8 mouse cellular contexts compared by ENCODE assay signal in genomic region chr7:6170871-6171270, GRCm38 (mm10). TPM values are rescaled to one million over a fixed set of nuclear protein-coding genes. Genes with fewer than 3 reads are reported as not detected.
DNase-seq lines count a peak whose midpoint lies in the region; ATAC-seq lines count a peak whose summit lies in the region.

No protein-coding gene starts in this region.

- H3K36me3 ChIP-seq in liver, embryonic 12.5 days = peaks cover 3% of the 10 kb centered on the region; the same call in 1 of the 2 replicates

- no peak overlapping the region for H3K9ac ChIP-seq in liver, embryonic 12.5 days

- no peak for DNase-seq in frontal cortex, postnatal 25 days (ENCODE audit: low spot score in 2 of 2)
- peak; percentile 70 for DNase-seq in retina, adult 2 months (ENCODE audit: low read depth, low spot score)
- DNase-seq in retina, embryonic 14.5 days (ENCODE audit: low spot score) = no peak
- DNase-seq in cerebellum, adult 8-10 months = no peak
- no peak for DNase-seq in yolk sac, embryonic 10.5 days (ENCODE audit: low spot score)

- ATAC-seq in frontal cortex, adult (ENCODE audit: low TSS enrichment) = peak; percentile 30; the same call in 1 of the 2 replicates
- no peak for ATAC-seq in liver, embryonic 12.5 days
- ATAC-seq in activated CD4-positive, CD25-positive, alpha-beta regulatory T cell, adult 4 months = no peak

- peak overlapping the region; percentile 80; the same call in 1 of the 2 replicates for H3K27ac ChIP-seq in liver, embryonic 12.5 days

- WGBS in liver, embryonic 12.5 days (ENCODE audit: insufficient replicate concordance) = 58% methylated on average over 6 of the region's 6 CpGs

- H3K4me3 ChIP-seq in liver, embryonic 12.5 days = peak overlapping the region; percentile 74

- no peaks in the 10 kb centered on the region for H3K27me3 ChIP-seq in liver, embryonic 12.5 days (replicated peaks)

- no peaks in the 10 kb centered on the region for H3K9me3 ChIP-seq in liver, embryonic 12.5 days (replicated peaks)

- H3K4me2 ChIP-seq in liver, embryonic 12.5 days = peak overlapping the region; percentile 94

- H3K4me1 ChIP-seq in liver, embryonic 12.5 days = peaks cover 48% of the 10 kb centered on the region

RNA-seq across cellular contexts. Expression of gene Zfp444, which starts 1.2 kb away (rescaled TPM):
- 25.5 and 26.3 TPM in 2 replicates for polyA plus RNA-seq in liver, embryonic 12.5 days (2016; fragmentation: Nextera tagmentation; extraction: Ambion mirVana)
- 1 to 10 TPM; 9.2 to 9.6 TPM for polyA plus RNA-seq in activated CD4-positive, CD25-positive, alpha-beta regulatory T cell, adult 4 months (2017; shearing (Covaris generic))

RNA-seq across cellular contexts. Expression of gene Zfp787, which starts 15.1 kb away (rescaled TPM):
- polyA plus RNA-seq in liver, embryonic 12.5 days (2016; fragmentation: Nextera tagmentation; extraction: Ambion mirVana) = 17.3 and 18.0 TPM in 2 replicates
- 1 to 10 TPM; 4.9 to 9.3 TPM for polyA plus RNA-seq in activated CD4-positive, CD25-positive, alpha-beta regulatory T cell, adult 4 months (2017; shearing (Covaris generic))

RNA-seq across cellular contexts. Expression of gene Galp, which starts 26.0 kb away (rescaled TPM):
- polyA plus RNA-seq in liver, embryonic 12.5 days (2016; fragmentation: Nextera tagmentation; extraction: Ambion mirVana) = not detected in 2 replicates
- polyA plus RNA-seq in activated CD4-positive, CD25-positive, alpha-beta regulatory T cell, adult 4 months (2017; shearing (Covaris generic)) = not detected

RNA-seq across cellular contexts. Expression of gene Zscan5b, which starts 51.2 kb away (rescaled TPM):
- not detected in 2 replicates for polyA plus RNA-seq in liver, embryonic 12.5 days (2016; fragmentation: Nextera tagmentation; extraction: Ambion mirVana)
- not detected for polyA plus RNA-seq in activated CD4-positive, CD25-positive, alpha-beta regulatory T cell, adult 4 months (2017; shearing (Covaris generic))
